Mouse (Mus musculus): ENCODE data around the gene Aasdhppt. TPM values are rescaled to one million over a fixed set of nuclear protein-coding genes. Genes with fewer than 3 reads are reported as not detected.
A peak's percentile ranks its signal among the peaks of the same experiment; 100 is the strongest.

The Aasdhppt gene
- polyA plus RNA-seq, 1 experiment from 2014 or later, result 33.7 TPM

- no peak for ATAC-seq (ENCODE audit: low read depth)
- no peak overlapping the region for H3K9ac ChIP-seq
- H3K9me3 ChIP-seq, result no peaks in the 10 kb centered on the region
- 98% methylated on average over 3 of the region's 3 CpGs for WGBS
- H3K4me2 ChIP-seq, result no peak overlapping the region
- no peaks in the 10 kb centered on the region for H3K27me3 ChIP-seq
- H3K4me3 ChIP-seq, result no peak overlapping the region
- no peak overlapping the region for H3K27ac ChIP-seq (replicated peaks)
- no peaks in the 10 kb centered on the region for H3K4me1 ChIP-seq (replicated peaks)
- no peaks in the 10 kb centered on the region for H3K36me3 ChIP-seq
Measured at GRCm38 (mm10) chr9:4266881-4267280, 42.4 kb downstream of the Aasdhppt start.

- ATAC-seq (ENCODE audit: low read depth), result no peak
- Histone ChIP-seq H3K4me2 (no peak overlapping the region), H3K4me1 (replicated peaks) (no peaks in the 10 kb centered on the region), H3K27me3 (no peaks in the 10 kb centered on the region), H3K9ac (no peak overlapping the region), H3K9me3 (peaks cover 14% of the 10 kb centered on the region; the same call in 1 of the 2 replicates), H3K36me3 (no peaks in the 10 kb centered on the region), H3K4me3 (peak overlapping the region; percentile 26), H3K27ac (replicated peaks) (no peak overlapping the region)
- WGBS, result 65% methylated on average over 12 of the region's 12 CpGs
Measured at GRCm38 (mm10) chr9:4260746-4261090, 48.6 kb downstream of the Aasdhppt start.

- Histone ChIP-seq H3K4me3 (peak overlapping the region; percentile 26), H3K4me2 (no peak overlapping the region), H3K9ac (no peak overlapping the region), H3K4me1 (replicated peaks) (no peaks in the 10 kb centered on the region), H3K36me3 (no peaks in the 10 kb centered on the region), H3K27me3 (no peaks in the 10 kb centered on the region), H3K27ac (replicated peaks) (no peak overlapping the region), H3K9me3 (peaks cover 14% of the 10 kb centered on the region; the same call in 1 of the 2 replicates)
- 50% methylated on average over 65 of the region's 65 CpGs for WGBS
- peak; percentile 63 for ATAC-seq (ENCODE audit: low read depth)
Measured at GRCm38 (mm10) chr9:4259841-4260745, 49.2 kb downstream of the Aasdhppt start.

DNA sequence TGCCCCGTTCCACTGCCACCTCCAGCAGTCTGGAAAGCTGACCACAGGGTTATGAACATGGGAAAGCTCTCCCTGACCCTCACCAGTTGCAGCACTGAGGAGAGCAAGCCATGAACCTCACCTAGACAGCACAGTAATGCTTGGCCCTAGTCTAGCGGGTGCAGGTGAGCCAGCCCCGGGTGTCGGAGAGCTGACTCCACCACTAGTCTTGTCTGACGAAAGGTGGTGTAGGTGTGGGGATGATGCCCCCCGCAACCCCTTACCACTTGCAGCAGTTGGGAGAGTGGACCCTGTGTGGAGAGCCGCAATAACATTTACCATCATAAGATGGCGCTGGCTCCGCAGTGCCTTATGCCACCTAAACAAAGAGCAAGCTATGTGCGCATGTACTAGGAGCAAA, 50.2 kb downstream of the Aasdhppt start:
- H3K36me3 ChIP-seq, result no peaks in the 10 kb centered on the region
- no peak overlapping the region for H3K9ac ChIP-seq
- no peaks in the 10 kb centered on the region for H3K27me3 ChIP-seq
- WGBS, result 88% methylated on average over 10 of the region's 10 CpGs
- H3K4me1 ChIP-seq (replicated peaks), result no peaks in the 10 kb centered on the region
- H3K27ac ChIP-seq (replicated peaks), result no peak overlapping the region
- peaks cover 14% of the 10 kb centered on the region; the same call in 1 of the 2 replicates for H3K9me3 ChIP-seq
- no peak overlapping the region for H3K4me3 ChIP-seq
- ATAC-seq (ENCODE audit: low read depth), result no peak
- H3K4me2 ChIP-seq, result no peak overlapping the region

Small RNAs within 50 kb of the gene (microRNA-seq; reads per million reads assigned to microRNA genes)
- gene Gm22195, result not detected

Other genes starting within 250 kb of the Aasdhppt start
- gene Kbtbd3, start 362 bp upstream of the Aasdhppt start, polyA plus RNA-seq (2015; fragmentation: Nextera tagmentation; extraction: Ambion mirVana), result 12.0 and 13.6 TPM in 2 replicates
- 48.0 and 51.4 TPM in 2 replicates for gene Msantd4, start 67.1 kb upstream of the Aasdhppt start, polyA plus RNA-seq (2015; fragmentation: Nextera tagmentation; extraction: Ambion mirVana)

All from neural tube, embryonic 13.5 days (tissue).